Comparison of ENCODE assay signal across 14 mouse cellular contexts in genomic region chr14:22357991-22358503, GRCm38 (mm10).
DNase-seq lines count a peak whose midpoint lies in the region; ATAC-seq and TF ChIP-seq lines count a peak whose summit lies in the region.
"Had no signal": no experiment of that assay in that cellular context is flagged by ENCODE, and none has a peak within 500 bp of the region (broad histone marks: within the 10 kb centered on the region; RNA-seq: fewer than 3 reads in every experiment).

No protein-coding gene starts in this region.

- ATAC-seq in midbrain, embryonic 15.5 days (replicated peaks), result no peak
- ATAC-seq in embryonic facial prominence, embryonic 12.5 days (ENCODE audit: insufficient number of reproducible peaks, insufficient read depth, low FRiP score, low TSS enrichment), result no peak; the same call in 1 of the 2 replicates
- 0 out of 2 replicates have a peak, but pooled peaks have one; percentile 32 for ATAC-seq in hindbrain, postnatal 0 days
- ATAC-seq in midbrain, postnatal 0 days (ENCODE audit: low FRiP score), result no peak

- H3K27ac ChIP-seq in midbrain, embryonic 10.5 days (replicated peaks), result peak overlapping the region; percentile 73
- H3K27ac ChIP-seq in midbrain, embryonic 15.5 days, result no peak overlapping the region
- peak overlapping the region; percentile 24; the same call in 1 of the 2 replicates for H3K27ac ChIP-seq in embryonic facial prominence, embryonic 12.5 days
- H3K27ac ChIP-seq in hindbrain, postnatal 0 days, result no peak overlapping the region
- H3K27ac ChIP-seq in midbrain, postnatal 0 days (ENCODE audit: low read depth, low read length), result no peak overlapping the region
- H3K27ac ChIP-seq: liver, embryonic 15.5 days had no signal

- H3K4me1 ChIP-seq in midbrain, embryonic 10.5 days, result peaks cover 39% of the 10 kb centered on the region
- H3K4me1 ChIP-seq in midbrain, embryonic 15.5 days, result peaks cover 9% of the 10 kb centered on the region
- peaks cover 14% of the 10 kb centered on the region for H3K4me1 ChIP-seq in embryonic facial prominence, embryonic 12.5 days
- peaks cover 12% of the 10 kb centered on the region; the same call in 1 of the 2 replicates for H3K4me1 ChIP-seq in hindbrain, postnatal 0 days (ENCODE audit: insufficient read depth, low read length)
- H3K4me1 ChIP-seq in midbrain, postnatal 0 days (ENCODE audit: insufficient read depth, low read length), result no peaks in the 10 kb centered on the region; the same call in 1 of the 2 replicates
- H3K4me1 ChIP-seq: heart, embryonic 12.5 days; liver, embryonic 15.5 days had no signal

- H3K27me3 ChIP-seq in midbrain, embryonic 10.5 days (ENCODE audit: low read depth, poor library complexity, severe bottlenecking), result peaks cover 50% of the 10 kb centered on the region
- no peaks in the 10 kb centered on the region; the same call in 1 of the 2 replicates for H3K27me3 ChIP-seq in midbrain, embryonic 15.5 days (replicated peaks)
- H3K27me3 ChIP-seq in embryonic facial prominence, embryonic 12.5 days, result 0 out of 2 replicates have a peak, but pooled peaks cover 2% of the 10 kb centered on the region
- no peaks in the 10 kb centered on the region for H3K27me3 ChIP-seq in hindbrain, postnatal 0 days (ENCODE audit: insufficient read depth, low read length)
- H3K27me3 ChIP-seq in midbrain, postnatal 0 days (ENCODE audit: insufficient read depth, low read length), result no peaks in the 10 kb centered on the region
- H3K27me3 ChIP-seq: heart, embryonic 12.5 days; liver, embryonic 15.5 days had no signal

- WGBS in midbrain, embryonic 10.5 days, result 27% methylated on average over 9 of the region's 9 CpGs
- 9% methylated on average over 9 of the region's 9 CpGs for WGBS in midbrain, embryonic 15.5 days
- WGBS in embryonic facial prominence, embryonic 12.5 days, result 32% methylated on average over 9 of the region's 9 CpGs
- WGBS in hindbrain, postnatal 0 days, result 24% methylated on average over 9 of the region's 9 CpGs
- 31% methylated on average over 9 of the region's 9 CpGs for WGBS in midbrain, postnatal 0 days

- H3K9ac ChIP-seq in midbrain, embryonic 15.5 days, result no peak overlapping the region
- no peak overlapping the region for H3K9ac ChIP-seq in embryonic facial prominence, embryonic 12.5 days
- no peak overlapping the region for H3K9ac ChIP-seq in hindbrain, postnatal 0 days (replicated peaks; ENCODE audit: low read length)
- no peak overlapping the region for H3K9ac ChIP-seq in midbrain, postnatal 0 days (replicated peaks; ENCODE audit: low read length, poor library complexity, severe bottlenecking)
- H3K9ac ChIP-seq: heart, embryonic 12.5 days; liver, embryonic 15.5 days had no signal

- no peak for TF ChIP-seq CTCF in hindbrain, postnatal 0 days (IDR thresholded peaks at IDR 0.05; ENCODE audit: low read depth)
- no peak for TF ChIP-seq CTCF in midbrain, postnatal 0 days (IDR thresholded peaks at IDR 0.05)

- intact Hi-C loops in left cerebral cortex, postnatal 14 days (cut with DNase I), result no loop called here
- intact Hi-C loops in heart, postnatal 14 days (cut with DNase I), result no loop called here

- no peak overlapping the region for H3K4me2 ChIP-seq in midbrain, embryonic 15.5 days
- H3K4me2 ChIP-seq in embryonic facial prominence, embryonic 12.5 days (replicated peaks), result no peak overlapping the region
- H3K4me2 ChIP-seq in hindbrain, postnatal 0 days (ENCODE audit: low read depth, low read length), result no peak overlapping the region
- H3K4me2 ChIP-seq in midbrain, postnatal 0 days (ENCODE audit: low read depth, low read length, poor library complexity, severe bottlenecking), result no peak overlapping the region
- H3K4me2 ChIP-seq: heart, embryonic 12.5 days; liver, embryonic 15.5 days had no signal

- no peaks in the 10 kb centered on the region for H3K9me3 ChIP-seq in midbrain, embryonic 10.5 days (replicated peaks)
- H3K9me3 ChIP-seq in midbrain, embryonic 15.5 days, result no peaks in the 10 kb centered on the region
- H3K9me3 ChIP-seq in embryonic facial prominence, embryonic 12.5 days, result no peaks in the 10 kb centered on the region
- no peaks in the 10 kb centered on the region for H3K9me3 ChIP-seq in hindbrain, postnatal 0 days (ENCODE audit: low read length)
- no peaks in the 10 kb centered on the region for H3K9me3 ChIP-seq in midbrain, postnatal 0 days (ENCODE audit: low read length)
- H3K9me3 ChIP-seq: heart, embryonic 12.5 days; liver, embryonic 15.5 days had no signal

- no peak overlapping the region for H3K4me3 ChIP-seq in midbrain, embryonic 10.5 days
- no peak overlapping the region for H3K4me3 ChIP-seq in midbrain, embryonic 15.5 days
- H3K4me3 ChIP-seq in embryonic facial prominence, embryonic 12.5 days, result no peak overlapping the region
- H3K4me3 ChIP-seq in hindbrain, postnatal 0 days (ENCODE audit: low read length), result no peak overlapping the region
- H3K4me3 ChIP-seq in midbrain, postnatal 0 days (ENCODE audit: low read depth, low read length), result no peak overlapping the region
- H3K4me3 ChIP-seq: heart, embryonic 12.5 days; liver, embryonic 15.5 days; myocyte had no signal

- peak; percentile 39 for DNase-seq in midbrain, embryonic 10.5 days (ENCODE audit: low spot score)
- DNase-seq in hindbrain, postnatal 0 days (ENCODE audit: low spot score), result peak; percentile 56
- peak; percentile 55 for DNase-seq in midbrain, postnatal 0 days (ENCODE audit: low spot score)
- DNase-seq in spleen, postnatal 36 days (ENCODE audit: low spot score in 2 of 2), result no peak
- no peak for DNase-seq in left cerebral cortex, postnatal 14 days (ENCODE audit: low spot score in 2 of 2)
- DNase-seq in heart, postnatal 14 days, result no peak
- DNase-seq: adrenal gland, postnatal 36 days; cerebellum, adult 11-12 months; thymus, adult 2 months had no signal

- H3K36me3 ChIP-seq in midbrain, embryonic 10.5 days, result no peaks in the 10 kb centered on the region
- H3K36me3 ChIP-seq in midbrain, embryonic 15.5 days (replicated peaks), result no peaks in the 10 kb centered on the region
- H3K36me3 ChIP-seq in embryonic facial prominence, embryonic 12.5 days, result no peaks in the 10 kb centered on the region
- no peaks in the 10 kb centered on the region for H3K36me3 ChIP-seq in hindbrain, postnatal 0 days (ENCODE audit: insufficient read depth, low read length)
- no peaks in the 10 kb centered on the region for H3K36me3 ChIP-seq in midbrain, postnatal 0 days (ENCODE audit: insufficient read depth, low read length)
- H3K36me3 ChIP-seq: heart, embryonic 12.5 days; liver, embryonic 15.5 days had no signal

Comparison
In these comparisons a context has a peak if more than half of its experiments do, and no peak if none do; other contexts are left out.
1. H3K27ac ChIP-seq: peak in midbrain, embryonic 10.5 days (single experiment) and embryonic facial prominence, embryonic 12.5 days (single experiment); none in midbrain, embryonic 15.5 days (single experiment), hindbrain, postnatal 0 days (single experiment) and midbrain, postnatal 0 days (single experiment).
2. DNase-seq: peak in midbrain, embryonic 10.5 days (single experiment), hindbrain, postnatal 0 days (single experiment) and midbrain, postnatal 0 days (single experiment); none in spleen, postnatal 36 days (0 of 2), left cerebral cortex, postnatal 14 days (0 of 2) and heart, postnatal 14 days (0 of 2).